Mouse (Mus musculus): ENCODE results near the gene Chchd6. TPM values are rescaled to one million over a fixed set of nuclear protein-coding genes. Genes with fewer than 3 reads are reported as not detected.

Chchd6 gene
- polyA plus RNA-seq, 1 experiment from 2014 or later: 91.3 TPM

GRCm38 (mm10) chr6:89333964-89334702 lies 261.3 kb downstream of the Chchd6 start:
- DNase-seq (ENCODE audit: extremely low spot score, low spot score): peak; percentile 80
- Histone ChIP-seq H3K27ac (peak overlapping the region; percentile 57), H3K36me3 (replicated peaks) (peaks cover 100% of the 10 kb centered on the region), H3K9me3 (no peaks in the 10 kb centered on the region), H3K27me3 (ENCODE audit: poor library complexity, severe bottlenecking) (no peaks in the 10 kb centered on the region), H3K4me3 (no peak overlapping the region), H3K4me1 (peaks cover 37% of the 10 kb centered on the region)
- WGBS: 68% methylated on average over 12 of the region's 12 CpGs

Other genes starting within 250 kb of the Chchd6 start
- 22.4 and 26.6 TPM in 2 replicates for gene Plxna1, start 233.0 kb downstream of the Chchd6 start, polyA plus RNA-seq (2016; fragmentation: Nextera tagmentation; extraction: Ambion mirVana)
- gene Txnrd3, start 48.3 kb upstream of the Chchd6 start, polyA plus RNA-seq (2016; fragmentation: Nextera tagmentation; extraction: Ambion mirVana): 8.1 and 8.9 TPM in 2 replicates
- not detected in 2 replicates for gene Vmn1r40, start 111.9 kb upstream of the Chchd6 start, polyA plus RNA-seq (2016; fragmentation: Nextera tagmentation; extraction: Ambion mirVana)
- gene Vmn1r41, start 145.1 kb upstream of the Chchd6 start, polyA plus RNA-seq (2016; fragmentation: Nextera tagmentation; extraction: Ambion mirVana): not detected in 2 replicates

Data from forebrain, embryonic 10.5 days (tissue).